ENCODE assay signal across 13 mouse cellular contexts in the genomic region with DNA sequence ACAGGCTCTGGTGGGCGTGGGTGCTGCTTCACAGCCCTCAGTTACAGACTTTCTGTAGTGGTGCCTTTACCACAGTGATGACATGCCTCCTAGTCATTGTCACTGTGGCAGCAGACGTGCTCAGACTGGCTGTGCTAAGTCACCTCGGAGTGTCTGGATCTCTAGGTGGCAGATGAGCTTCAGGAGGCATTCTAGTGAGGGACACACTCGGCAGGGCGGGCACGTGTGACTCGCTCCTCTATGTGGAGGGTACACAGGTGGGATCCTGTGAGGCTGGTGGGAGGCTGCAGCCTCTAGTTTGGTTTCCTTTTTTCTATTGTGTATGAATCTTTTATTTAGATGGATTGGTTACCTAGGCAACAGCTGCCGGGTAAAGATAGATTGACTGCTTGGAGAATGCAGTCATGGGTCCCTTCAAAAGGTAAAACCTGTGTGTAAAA. TPM values are rescaled to one million over a fixed set of nuclear protein-coding genes. Genes with fewer than 3 reads are reported as not detected.
DNase-seq lines count a peak whose midpoint lies in the region; ATAC-seq and TF ChIP-seq lines count a peak whose summit lies in the region.
"Had no signal": no experiment of that assay in that cellular context is flagged by ENCODE, and none has a peak within 500 bp of the region (broad histone marks: within the 10 kb centered on the region; RNA-seq: fewer than 3 reads in every experiment).

No protein-coding gene starts in this region.

- no peak overlapping the region for H3K9ac ChIP-seq in forebrain, embryonic 12.5 days

- no peaks in the 10 kb centered on the region for H3K27me3 ChIP-seq in forebrain, embryonic 12.5 days
- no peaks in the 10 kb centered on the region for H3K27me3 ChIP-seq in forebrain, embryonic 10.5 days (ENCODE audit: poor library complexity, severe bottlenecking)
- no peaks in the 10 kb centered on the region for H3K27me3 ChIP-seq in thymus, adult 2 months (ENCODE audit: control insufficient read depth, insufficient read depth, low read length)

- ATAC-seq in forebrain, embryonic 12.5 days (ENCODE audit: low FRiP score): peak; percentile 41; the same call in 1 of the 2 replicates

- no peak overlapping the region for H3K27ac ChIP-seq in forebrain, embryonic 12.5 days
- no peak overlapping the region for H3K27ac ChIP-seq in forebrain, embryonic 10.5 days
- H3K27ac ChIP-seq in thymus, adult 2 months (ENCODE audit: control insufficient read depth, insufficient read depth, low read length): no peak overlapping the region
- H3K27ac ChIP-seq: macrophage had no signal

- H3K9me3 ChIP-seq in forebrain, embryonic 12.5 days: no peaks in the 10 kb centered on the region
- H3K9me3 ChIP-seq in forebrain, embryonic 10.5 days: no peaks in the 10 kb centered on the region

- no peak for TF ChIP-seq POLR2A in thymus, adult 2 months (IDR thresholded peaks at IDR 0.05; ENCODE audit: control insufficient read depth, extremely low read depth, insufficient read depth, low read length, poor library complexity)

- 32% methylated on average over 8 of the region's 8 CpGs for WGBS in forebrain, embryonic 12.5 days
- WGBS in forebrain, embryonic 10.5 days: 56% methylated on average over 8 of the region's 8 CpGs
- WGBS in thymus, adult 2 months: 87% methylated on average over 8 of the region's 8 CpGs

- DNase-seq in forebrain, embryonic 10.5 days (ENCODE audit: extremely low spot score, low spot score): no peak
- DNase-seq in right cerebral cortex, adult 18-20 months: peak; percentile 50
- DNase-seq in right cerebral cortex, postnatal 25 days: no peak
- peak; percentile 24 to 62 for DNase-seq in left cerebral cortex, postnatal 14 days (ENCODE audit: low spot score in 2 of 2)
- DNase-seq in thymus, postnatal 10 days (ENCODE audit: low spot score in 2 of 2): no peak
- no peak for DNase-seq in yolk sac, embryonic 10.5 days (ENCODE audit: low spot score)
- DNase-seq in thymus, adult 2 months: no peak
- DNase-seq: adrenal gland, postnatal 25 days; cerebellum, postnatal 14 days; heart, postnatal 10 days; liver had no signal

- H3K4me1 ChIP-seq in forebrain, embryonic 12.5 days: peaks cover 11% of the 10 kb centered on the region
- H3K4me1 ChIP-seq in forebrain, embryonic 10.5 days: peaks cover 19% of the 10 kb centered on the region
- H3K4me1 ChIP-seq in thymus, adult 2 months (replicated peaks; ENCODE audit: control insufficient read depth, insufficient read depth, low read length): peaks cover 10% of the 10 kb centered on the region

- H3K4me2 ChIP-seq in forebrain, embryonic 12.5 days: no peak overlapping the region

- no peak overlapping the region for H3K4me3 ChIP-seq in forebrain, embryonic 12.5 days (replicated peaks)
- H3K4me3 ChIP-seq in forebrain, embryonic 10.5 days: no peak overlapping the region; the same call in 1 of the 2 replicates
- no peak overlapping the region for H3K4me3 ChIP-seq in thymus, adult 2 months (ENCODE audit: control insufficient read depth, insufficient read depth, low read length)

- TF ChIP-seq CTCF in thymus, adult 2 months (IDR thresholded peaks at IDR 0.05; ENCODE audit: borderline replicate concordance, control insufficient read depth, extremely low read depth, insufficient read depth, low read length, poor library complexity): no peak

- intact Hi-C loops in left cerebral cortex, postnatal 14 days (cut with DNase I): no loop called here

- H3K36me3 ChIP-seq in forebrain, embryonic 12.5 days (replicated peaks): peaks cover 6% of the 10 kb centered on the region; the same call in 1 of the 2 replicates
- peaks cover 30% of the 10 kb centered on the region for H3K36me3 ChIP-seq in forebrain, embryonic 10.5 days (replicated peaks)
- H3K36me3 ChIP-seq in thymus, adult 2 months (ENCODE audit: control insufficient read depth, insufficient read depth, low read length): no peaks in the 10 kb centered on the region

RNA-seq across cellular contexts. Expression of a gene that starts 16.3 kb away (rescaled TPM):
- 0.42 and 0.88 TPM in 2 replicates for polyA plus RNA-seq in forebrain, embryonic 12.5 days (2016; fragmentation: Nextera tagmentation; extraction: Ambion mirVana)
- 0.11 and 0.41 TPM in 2 replicates for polyA plus RNA-seq in forebrain, embryonic 10.5 days (2016; fragmentation: Nextera tagmentation; extraction: Ambion mirVana)
- total RNA-seq in left cerebral cortex, postnatal 14 days (2021): 10 to 100 TPM; 14.1 to 20.5 TPM
- 0.70 and 0.88 TPM in 2 replicates for polyA plus RNA-seq in thymus, adult 2 months (2012; rRNA removed)
- polyA plus RNA-seq: macrophage had no signal

RNA-seq across cellular contexts. Expression of a gene that starts 45.4 kb away (rescaled TPM):
- polyA plus RNA-seq in forebrain, embryonic 12.5 days (2016; fragmentation: Nextera tagmentation; extraction: Ambion mirVana): 17.4 and 18.1 TPM in 2 replicates
- 11.3 and 11.4 TPM in 2 replicates for polyA plus RNA-seq in forebrain, embryonic 10.5 days (2016; fragmentation: Nextera tagmentation; extraction: Ambion mirVana)
- total RNA-seq in left cerebral cortex, postnatal 14 days (2021): 10 to 100 TPM; 65.4 to 67.4 TPM
- polyA plus RNA-seq in thymus, adult 2 months (2012; rRNA removed): 29.8 and 31.0 TPM in 2 replicates

RNA-seq across cellular contexts. Expression of a gene that starts 52.7 kb away (rescaled TPM):
- polyA plus RNA-seq in forebrain, embryonic 12.5 days (2016; fragmentation: Nextera tagmentation; extraction: Ambion mirVana): 0.44 and 0.50 TPM in 2 replicates
- polyA plus RNA-seq in forebrain, embryonic 10.5 days (2016; fragmentation: Nextera tagmentation; extraction: Ambion mirVana): 0.21 and 0.38 TPM in 2 replicates
- total RNA-seq in left cerebral cortex, postnatal 14 days (2021): under 1 TPM in 1 of 2 experiments, not detected in 1; 0.29 TPM
- 0.05 TPM in 1 of 2 replicates, not detected in the other for polyA plus RNA-seq in thymus, adult 2 months (2012; rRNA removed)
- total RNA-seq: adrenal gland, postnatal 25 days; heart, postnatal 10 days had no signal

Comparison
In these comparisons a context has a peak if more than half of its experiments do, and no peak if none do; other contexts are left out.
1. DNase-seq: peak in right cerebral cortex, adult 18-20 months (single experiment) and left cerebral cortex, postnatal 14 days (2 of 2); none in forebrain, embryonic 10.5 days (single experiment), right cerebral cortex, postnatal 25 days (single experiment), thymus, postnatal 10 days (0 of 2), yolk sac, embryonic 10.5 days (single experiment) and thymus, adult 2 months (single experiment).